Mouse (Mus musculus) ovary, postnatal 14 days (tissue): ENCODE data around the gene Abr.

Experiments
- DNase-seq: peaks from one replicate; pipeline ENCODE4 v3.0.0; 2022; ENCODE audit warnings: low spot score

Abr gene

DNA sequence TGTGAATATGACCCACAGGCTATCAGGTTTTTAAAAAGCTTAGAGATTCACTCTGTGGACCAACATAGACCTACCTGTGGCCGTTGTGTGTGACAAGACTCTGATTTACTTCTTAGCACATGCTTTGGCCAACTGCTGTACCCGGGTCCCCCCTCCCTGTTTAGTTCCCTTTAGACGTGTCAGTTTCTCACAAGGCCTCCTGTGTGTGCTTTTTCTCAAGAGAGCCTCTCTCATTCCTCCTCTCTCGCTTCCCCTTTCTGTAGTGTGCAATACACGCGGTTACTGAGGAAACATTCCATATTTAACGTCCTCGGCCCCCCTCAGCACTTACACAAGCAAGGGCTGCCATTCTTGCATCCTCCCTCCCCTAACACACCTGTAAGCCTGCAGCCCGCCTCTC is 163.4 kb downstream of the Abr start:
- no peak for DNase-seq

DNA sequence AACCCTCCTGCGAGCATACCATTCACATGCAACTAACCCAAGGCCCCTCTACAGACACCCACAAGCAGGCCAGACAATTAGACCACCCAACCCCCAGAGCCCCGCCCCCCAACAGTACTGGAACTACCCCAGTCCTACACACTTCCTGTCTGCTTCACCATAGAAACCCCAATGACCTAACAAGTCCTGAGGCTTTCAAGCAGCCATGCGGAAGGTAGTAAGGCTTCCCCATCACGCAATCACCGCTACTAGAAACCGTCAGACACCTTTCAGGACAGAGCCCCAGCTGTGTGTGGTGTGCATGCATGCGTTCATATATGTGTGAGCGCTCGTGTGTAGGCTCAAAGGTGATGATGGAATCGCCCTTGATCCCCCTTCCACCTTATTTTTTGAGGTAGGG is 165.2 kb downstream of the Abr start:
- DNase-seq = no peak

DNA sequence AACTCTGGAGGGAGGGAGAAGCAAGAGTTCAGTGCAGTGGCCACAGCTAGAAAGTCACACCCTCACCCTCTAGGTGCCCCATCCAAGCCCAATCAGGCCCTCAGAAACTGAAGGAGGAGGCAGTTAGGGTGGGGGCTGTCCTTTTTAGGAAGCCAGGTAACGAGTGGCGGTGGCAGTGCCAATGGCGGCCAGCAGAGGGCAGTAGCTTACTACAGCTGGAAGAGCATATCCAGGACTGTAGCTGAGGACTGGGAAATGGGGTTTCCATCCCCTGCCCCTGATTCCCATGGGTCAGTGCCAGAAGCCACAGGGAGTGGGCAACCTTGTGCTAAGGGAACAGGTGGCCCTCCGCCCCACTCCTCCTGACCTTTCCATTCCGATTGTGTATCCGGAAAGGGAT is 165.9 kb downstream of the Abr start:
- DNase-seq = peak; percentile 93

DNA sequence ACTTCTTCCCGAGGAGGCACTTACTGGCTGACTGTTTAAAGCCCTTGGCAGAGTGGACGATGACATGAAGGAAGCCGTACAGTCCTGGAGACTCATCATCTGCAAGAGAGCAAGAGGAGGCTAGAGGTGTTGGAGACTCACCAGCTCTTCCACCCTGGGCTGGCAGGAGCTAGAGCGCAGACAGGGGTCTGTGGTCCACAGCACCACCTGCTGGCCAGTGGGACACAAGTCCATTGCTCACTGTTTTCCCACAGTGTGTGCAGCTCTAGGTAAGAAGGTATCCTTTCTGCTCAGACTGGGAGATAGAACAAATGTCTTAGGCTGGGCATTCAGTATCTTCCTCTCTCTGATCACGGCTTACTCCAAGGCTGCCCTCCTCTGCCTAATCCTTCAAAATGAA is 167.6 kb downstream of the Abr start:
- peak; percentile 62 for DNase-seq

DNA sequence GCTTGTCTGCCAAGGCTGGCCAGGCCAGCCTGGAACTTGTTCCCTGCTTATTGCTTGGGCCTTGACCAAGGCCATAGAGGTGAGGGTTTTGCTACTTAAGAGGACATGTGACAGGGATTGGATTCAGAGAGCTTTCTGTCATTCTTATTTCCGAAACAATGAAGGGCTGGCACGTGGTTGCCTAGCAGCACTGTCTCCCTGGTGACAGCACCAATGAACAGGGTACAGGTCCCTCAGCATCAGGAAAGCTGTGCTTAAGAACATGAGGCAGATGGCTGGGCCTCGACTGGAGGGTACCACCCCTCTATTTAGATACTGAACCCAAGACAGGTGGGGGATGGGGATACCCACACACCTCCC is 171.9 kb downstream of the Abr start:
- DNase-seq = no peak

DNA sequence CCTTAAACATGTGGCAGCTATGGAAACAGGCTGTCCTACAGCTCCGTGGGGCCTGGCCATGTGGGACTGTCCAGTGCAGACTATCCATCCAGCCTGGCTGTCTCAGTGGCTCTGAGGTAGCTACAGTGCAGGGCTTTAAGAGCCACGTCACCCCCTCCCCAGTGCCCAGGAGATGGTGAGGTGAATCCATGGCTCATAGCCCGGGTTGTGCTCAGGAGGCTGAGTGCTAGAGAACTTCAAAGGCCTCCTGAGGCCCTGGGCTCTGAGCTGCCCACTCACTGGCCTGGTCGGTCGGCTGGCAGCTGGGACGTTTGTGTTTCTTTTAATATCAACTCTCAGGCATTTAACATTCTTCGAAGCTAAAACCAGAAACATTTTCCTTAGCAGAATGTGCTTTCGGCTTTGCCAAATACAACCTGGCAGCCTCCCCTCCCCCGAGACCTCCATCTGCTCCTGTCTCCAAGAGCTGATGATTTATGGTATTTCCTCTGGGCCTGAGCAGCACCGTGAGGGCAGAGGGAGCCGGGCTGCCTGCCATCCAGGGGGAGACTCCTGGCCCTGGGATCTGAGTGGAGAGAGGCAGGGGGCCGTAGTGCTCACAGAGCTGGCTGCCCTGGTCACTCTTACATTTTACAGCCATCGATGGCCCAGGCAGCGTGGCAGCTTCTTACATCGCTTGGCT is 172.5 kb downstream of the Abr start:
- DNase-seq = peak; percentile 55

DNA sequence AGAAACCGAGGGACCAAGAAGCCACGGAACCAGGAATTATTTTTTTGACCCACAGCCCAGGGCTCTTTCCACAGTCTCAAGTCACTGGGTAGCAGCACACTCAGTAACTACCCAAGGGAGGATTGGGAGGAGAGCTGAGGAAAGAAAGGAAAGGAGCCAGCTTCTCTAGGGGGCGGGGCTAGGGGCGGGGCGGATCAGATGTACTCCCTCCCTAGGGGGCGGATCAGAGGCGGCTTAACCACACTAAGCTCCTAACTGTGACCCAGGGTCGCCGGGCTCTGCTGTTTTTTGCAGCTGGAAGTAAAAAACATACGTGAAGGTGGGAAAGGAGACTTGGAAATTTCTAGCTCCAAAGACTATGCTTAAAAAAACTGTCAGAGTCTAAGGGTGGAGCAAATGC is 175.9 kb downstream of the Abr start:
- DNase-seq = no peak

DNA sequence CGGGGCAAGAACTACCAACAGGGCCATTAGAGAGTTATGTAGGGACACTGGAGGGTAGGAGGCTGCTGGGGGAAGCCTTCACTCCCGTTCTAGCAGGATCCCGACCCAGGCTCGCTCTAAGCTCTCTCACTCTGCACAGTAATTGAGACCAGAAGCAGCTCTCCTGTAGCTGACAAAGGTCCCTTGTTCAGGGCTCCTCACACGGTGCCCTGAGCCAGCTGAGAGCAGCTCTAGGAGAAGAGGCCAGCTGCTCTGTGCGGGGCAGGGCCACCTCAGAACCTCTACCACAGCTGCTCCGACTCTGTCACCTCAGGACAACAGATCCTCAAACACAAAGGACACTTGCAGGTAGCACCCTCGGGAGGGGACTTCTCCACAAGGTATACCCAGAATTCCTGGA is 176.7 kb downstream of the Abr start:
- DNase-seq = no peak

DNA sequence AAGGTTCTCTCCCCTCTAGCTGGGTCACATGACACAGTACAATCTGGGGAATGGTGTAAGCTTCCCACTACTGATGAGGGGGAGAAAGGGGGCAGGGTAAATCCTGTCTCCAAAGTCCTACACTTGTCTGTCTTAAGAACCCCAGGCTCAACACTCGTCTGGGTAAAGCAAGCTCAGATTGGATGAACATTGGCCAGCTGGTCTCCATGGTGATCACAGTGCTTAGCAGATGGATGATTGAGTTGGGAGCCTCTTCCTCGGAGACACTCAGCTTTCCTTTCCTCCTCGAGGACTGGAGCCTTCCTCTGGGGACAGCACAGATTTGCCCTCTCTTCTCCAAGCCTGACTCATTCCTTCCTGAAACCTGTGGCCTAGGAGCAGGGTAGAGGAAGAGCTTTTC is 182.4 kb downstream of the Abr start:
- no peak for DNase-seq

DNA sequence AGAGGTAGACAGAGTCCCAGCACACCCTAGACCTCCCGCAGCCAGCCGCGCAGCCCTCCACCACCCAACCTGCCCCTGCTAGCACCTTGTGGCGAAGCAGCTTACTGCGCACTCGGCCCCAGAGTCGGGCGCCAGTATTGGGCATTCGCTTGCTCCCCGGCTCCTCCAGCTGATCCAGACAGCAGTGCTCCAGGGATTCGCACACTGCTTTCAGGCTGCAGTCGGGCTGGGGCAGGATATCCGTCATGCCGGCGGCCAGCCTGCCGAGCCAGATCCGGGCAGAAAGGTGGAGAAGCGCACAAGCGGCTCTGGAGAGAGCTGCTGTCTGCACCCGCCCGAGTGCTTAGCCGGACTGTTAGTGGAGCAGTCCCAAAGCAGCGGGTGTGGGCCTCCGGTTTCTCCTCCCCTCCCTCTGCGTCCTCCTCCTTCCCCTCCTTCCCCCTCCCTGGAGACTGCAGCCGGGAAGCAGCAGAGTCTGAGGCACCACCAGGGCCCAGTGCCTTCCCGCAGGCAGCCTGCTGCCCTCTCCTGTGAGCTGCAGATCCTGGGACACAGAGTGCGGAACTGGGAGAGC is 185.2 kb downstream of the Abr start:
- DNase-seq = peak; percentile 42

DNA sequence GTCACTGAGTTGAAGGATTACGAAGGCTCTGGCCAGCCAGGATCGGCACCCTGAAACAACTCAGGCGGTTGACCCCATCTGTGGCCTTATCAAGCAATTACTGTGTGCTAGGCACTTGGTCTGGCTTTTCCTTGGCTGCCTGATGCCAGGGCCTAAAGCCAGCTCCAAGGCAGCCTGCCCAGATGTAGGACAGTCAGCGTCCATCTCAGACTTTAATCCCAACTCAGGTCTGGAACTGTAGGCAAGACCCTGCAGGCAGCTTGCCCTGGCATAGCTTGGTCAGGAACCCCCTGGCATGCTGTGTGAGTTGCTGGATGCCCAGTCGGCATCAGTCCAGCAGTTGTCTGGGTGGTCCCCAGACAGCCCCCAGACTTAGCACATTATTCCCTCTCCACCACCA is 186.1 kb downstream of the Abr start:
- no peak for DNase-seq

DNA sequence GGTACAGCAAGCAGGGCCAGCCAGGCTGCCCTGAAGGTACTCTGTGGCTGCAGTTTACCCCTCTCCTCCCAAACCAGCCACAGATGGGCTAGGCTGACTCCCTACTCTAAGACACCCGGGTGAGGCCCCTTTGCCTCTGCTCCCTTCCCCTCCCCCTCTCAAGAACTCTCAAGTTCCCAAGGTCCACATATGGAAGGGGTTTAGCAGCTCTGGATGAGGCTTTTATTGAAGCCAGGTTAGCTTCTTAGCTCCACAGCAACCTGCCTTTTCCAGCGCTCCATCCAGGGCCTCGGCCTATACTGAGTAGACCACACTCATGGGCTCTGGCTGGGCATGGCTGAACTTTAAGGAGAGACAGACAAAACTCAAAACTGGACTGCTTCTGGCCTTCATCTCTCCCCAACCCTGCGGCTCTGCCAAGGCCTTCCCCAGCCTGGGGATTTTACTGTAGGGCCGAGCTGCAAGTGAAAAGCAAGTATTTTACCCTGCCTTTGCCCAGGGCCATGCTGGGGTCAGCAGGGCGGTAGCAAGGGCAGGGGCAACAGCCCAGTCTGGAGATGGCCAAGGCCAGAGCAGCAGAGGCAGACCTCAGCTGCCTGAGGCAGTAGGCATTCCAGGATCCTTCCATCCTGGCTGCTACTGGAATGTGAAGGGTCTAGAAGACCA is 192.0 kb downstream of the Abr start:
- DNase-seq = no peak

DNA sequence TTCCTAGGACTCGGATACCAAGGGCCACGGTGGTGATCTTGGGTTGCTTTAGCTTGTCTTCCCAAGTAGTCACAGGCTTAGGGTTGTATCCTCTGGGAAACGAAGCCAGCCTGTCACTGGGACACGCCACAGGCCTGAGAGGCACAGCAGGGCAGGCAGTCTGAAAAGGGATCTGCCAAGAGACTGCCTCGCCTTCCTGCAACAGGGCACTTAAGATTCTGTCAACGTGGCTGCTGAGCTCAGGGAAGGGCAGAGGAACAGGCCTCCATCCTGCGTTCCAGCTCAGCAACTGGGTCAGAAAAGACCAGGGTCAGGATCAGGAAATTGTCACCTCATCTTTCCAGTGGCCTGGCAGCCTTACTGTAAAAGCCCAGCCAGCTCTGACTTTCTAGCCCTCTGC is 192.6 kb downstream of the Abr start:
- no peak for DNase-seq

DNA sequence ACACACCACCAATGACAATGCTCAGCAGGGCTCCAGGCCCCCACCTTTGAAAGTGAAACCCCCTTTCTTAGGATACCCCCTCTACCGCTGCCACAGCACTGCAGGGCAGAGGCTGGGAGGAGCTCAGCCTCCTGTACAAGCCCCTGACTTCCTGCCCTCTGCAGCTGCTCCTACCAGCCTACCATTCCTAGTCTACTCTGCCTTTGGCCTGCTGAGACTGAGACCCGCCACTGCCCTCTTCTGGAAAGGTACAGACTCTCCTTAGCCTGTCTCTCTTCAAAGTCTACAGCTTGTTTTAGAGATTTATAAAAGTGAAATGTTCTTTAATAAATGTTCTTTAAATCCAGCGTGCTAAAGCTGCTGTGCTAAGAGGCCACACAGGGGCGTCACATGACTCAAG is 193.1 kb downstream of the Abr start:
- DNase-seq = no peak

DNA sequence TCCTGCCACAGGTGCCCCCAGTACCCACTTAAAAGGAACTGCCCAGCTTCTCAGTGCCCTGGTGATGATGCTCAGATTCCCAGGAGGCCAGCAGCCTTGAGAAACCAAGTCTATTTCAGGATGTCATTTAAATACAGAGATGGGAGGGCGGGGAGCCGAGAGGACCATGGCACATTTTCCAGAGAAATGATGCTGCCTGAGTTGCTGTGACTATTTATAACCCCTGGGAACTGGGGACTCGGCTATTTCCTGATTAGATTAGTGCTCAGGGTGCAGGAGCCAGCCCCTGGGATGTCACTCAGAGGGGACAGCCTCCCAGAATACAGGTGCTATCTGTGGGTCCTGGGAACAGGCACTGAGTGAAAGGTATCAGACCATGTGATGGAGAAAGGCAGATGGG is 194.3 kb downstream of the Abr start:
- DNase-seq = no peak

DNA sequence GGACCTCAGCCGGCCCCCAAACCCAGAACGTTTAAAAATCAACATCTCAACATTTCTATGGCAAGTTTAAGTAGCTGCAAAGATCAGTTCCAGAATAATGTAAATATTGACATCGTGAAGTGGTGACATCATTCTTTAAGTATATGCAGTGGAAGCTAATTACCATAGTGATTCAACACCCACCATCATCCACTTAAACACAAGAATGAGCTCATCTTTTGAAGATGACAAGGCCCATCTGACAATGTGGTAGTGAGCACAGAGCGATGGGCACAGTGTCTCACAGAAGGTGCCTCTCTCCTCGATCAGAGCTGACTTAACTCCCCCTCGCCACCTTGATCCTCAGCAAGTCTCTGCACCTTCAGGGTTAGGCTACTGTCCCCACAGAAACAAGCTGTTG is 196.4 kb downstream of the Abr start:
- no peak for DNase-seq

DNA sequence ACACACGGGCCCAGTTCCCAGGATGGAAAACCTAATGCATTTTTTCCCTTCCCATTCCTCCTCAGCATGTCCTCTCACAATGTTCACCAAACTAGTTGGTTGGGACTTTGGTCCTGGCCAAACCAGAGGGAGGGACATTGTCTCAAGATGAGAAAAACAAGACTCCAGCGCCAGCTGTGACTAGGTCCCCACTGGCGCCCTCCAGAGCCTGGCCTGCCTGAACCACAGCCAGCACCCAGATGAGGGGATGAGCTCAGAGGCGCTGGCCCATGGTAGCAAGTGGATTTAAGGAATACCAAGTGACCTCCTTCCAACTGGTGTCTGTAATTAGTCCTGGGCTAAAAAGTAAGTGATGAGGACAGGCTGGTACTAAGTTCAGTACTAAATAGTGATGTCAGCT is 201.2 kb downstream of the Abr start:
- DNase-seq = no peak

DNA sequence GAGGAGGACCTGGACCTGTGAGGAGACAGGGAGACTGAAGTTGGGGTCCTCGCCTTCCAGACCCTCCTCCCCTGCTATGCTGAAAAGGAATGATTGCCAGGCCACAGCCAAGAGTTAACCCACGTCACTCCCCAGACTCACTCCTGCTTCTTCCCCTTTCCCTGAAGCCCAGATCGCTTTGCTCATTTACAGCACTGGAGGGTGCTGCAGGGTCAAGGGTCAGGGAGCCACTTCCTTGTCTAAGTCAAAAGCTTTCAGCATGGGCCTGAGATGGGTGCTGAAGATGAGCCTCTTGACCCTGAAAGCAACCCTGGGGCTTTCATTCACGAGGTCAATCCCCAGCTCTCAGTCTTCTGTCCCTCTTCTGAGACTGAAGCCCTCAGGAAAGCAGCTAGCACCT is 202.9 kb downstream of the Abr start:
- DNase-seq = no peak

DNA sequence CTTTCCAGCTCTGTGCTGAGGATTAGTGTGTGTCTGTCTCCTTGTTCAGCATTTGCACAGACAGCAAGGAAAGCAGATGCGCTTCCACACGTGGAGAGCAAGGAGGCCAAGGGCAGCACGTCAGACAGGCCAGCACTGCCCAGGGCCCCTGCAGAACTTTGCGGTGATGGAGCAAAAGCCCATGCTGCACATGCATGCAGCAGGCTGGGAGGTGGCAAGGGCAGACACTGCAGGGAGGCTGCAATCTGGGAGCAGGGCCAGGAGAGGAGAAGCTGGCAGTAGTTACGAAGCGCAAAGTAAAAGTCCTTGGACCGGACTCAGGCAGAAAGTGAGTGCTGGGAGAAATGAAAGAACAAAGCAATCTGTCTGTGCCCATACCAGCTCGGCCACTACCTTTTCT is 203.7 kb downstream of the Abr start:
- DNase-seq = no peak

DNA sequence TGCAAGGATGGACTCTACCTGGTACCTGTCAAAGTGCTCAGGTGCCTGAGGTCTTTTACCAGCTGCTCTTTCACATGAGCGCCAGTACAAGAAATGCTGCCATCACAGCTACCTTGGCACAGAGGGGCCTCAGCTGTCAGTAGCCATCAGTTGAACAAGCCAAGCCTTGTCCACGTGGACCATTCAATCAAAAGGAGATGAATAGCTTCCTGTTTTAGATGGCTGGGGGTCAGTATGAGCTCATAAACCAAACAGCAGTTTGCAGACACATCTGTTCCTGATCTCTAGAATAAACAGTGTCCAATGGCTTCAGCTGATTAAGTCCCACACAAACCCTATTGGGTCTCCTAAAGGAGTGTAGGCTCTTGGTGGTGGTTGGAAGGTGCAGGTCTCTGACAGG is 206.1 kb downstream of the Abr start:
- DNase-seq = no peak

DNA sequence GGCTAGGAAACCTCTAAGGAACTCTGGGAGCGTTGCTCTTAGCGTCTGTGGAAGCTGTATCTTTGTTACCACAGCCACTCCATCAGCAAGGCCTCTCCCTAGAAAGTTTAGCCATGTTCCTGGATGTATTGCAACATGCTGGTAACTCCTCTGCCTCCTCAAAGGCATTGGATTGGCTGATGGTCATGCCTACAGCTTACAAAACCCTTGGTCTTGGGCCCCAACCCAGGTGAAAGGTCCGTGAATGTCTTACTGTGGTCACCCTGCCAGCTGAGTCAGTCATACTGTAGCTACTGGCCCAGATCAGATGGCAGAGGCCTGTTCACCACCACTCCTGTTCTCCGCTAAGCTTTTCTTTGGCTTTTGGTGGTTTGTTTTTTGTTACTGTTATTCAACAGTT is 207.1 kb downstream of the Abr start:
- no peak for DNase-seq

DNA sequence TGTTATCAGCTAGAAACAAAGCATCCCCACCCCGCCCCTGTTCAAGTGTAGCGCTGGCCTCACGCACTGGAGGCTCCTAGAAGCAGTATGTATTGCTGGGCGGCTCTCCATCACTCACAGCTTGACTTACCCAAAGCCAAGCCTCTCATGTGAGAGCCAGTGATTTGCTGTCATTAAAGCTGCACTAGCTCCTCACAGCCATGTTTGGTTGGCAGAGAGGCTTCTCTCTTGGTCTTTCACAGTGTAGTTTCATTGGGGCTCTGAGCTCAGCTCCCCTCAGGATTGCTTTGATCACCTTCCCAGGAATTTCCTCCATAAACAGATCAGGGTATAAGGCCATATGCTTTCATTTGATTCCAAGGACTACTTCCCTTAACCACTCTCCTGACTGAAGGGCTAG is 208.9 kb downstream of the Abr start:
- no peak for DNase-seq

DNA sequence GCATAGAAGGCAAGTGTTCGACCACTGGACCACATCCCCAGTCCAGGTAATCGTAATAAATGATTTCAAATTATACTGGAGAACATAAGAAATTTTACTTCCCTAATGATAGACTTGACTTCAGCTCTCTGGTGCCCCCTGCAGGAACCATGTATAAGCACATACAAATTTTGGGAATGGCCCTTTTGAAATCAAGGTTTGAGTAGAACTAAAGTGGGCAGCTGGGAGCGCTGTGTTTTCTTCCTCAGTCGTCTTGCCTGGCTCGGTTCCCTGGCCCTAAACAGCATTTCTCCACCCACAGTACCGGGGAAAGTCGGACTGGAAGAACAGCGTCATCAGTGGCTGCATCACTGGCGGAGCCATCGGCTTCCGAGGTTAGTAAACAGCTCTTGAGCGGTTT is 211.3 kb downstream of the Abr start:
- DNase-seq = peak; percentile 50
